Mouse (Mus musculus): ENCODE measurements at regions not wholly inside any gene's neighbourhood (a gene's known extent, or its start where the extent isn't known, plus 50 kb on each side); places are given as distances from the start of the nearest gene placed in this dataset.

- no peak overlapping the region for H3K4me2 ChIP-seq (replicated peaks)
- ATAC-seq (ENCODE audit: low FRiP score, low read depth), result no peak
- no peaks in the 10 kb centered on the region for H3K9me3 ChIP-seq
- H3K27ac ChIP-seq (replicated peaks), result no peak overlapping the region
- no peak overlapping the region for H3K4me3 ChIP-seq
- no peaks in the 10 kb centered on the region for H3K27me3 ChIP-seq
- WGBS, result 74% methylated on average over 13 of the region's 13 CpGs
- H3K4me1 ChIP-seq, result no peaks in the 10 kb centered on the region
- no peak overlapping the region for H3K9ac ChIP-seq (replicated peaks)
- H3K36me3 ChIP-seq, result no peaks in the 10 kb centered on the region
Measured at GRCm38 (mm10) chr11:55772107-55772506, 164.1 kb upstream of the Glra1 start.

DNA sequence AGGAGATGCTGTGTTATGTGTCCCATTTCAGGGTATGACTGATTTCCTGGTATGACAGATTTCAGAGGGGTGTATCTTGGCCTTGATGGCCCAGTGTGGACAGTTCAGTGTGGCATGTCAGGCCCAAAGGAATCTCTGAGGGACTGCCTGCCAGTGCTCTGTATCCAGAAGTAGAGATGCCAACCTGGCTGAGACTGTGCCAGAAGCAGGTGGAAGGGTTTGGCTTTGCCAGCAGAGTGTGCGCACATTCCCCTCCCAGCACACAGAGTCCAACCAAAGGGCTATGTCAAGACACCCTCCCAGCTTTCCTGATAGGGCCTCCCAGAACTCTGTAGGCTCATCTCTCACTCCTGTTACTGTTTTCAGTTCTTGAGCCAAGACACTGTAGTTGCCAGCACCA is 156.8 kb upstream of the Glra1 start:
- H3K27ac ChIP-seq (replicated peaks), result no peak overlapping the region
- H3K4me3 ChIP-seq, result no peak overlapping the region
- H3K9ac ChIP-seq (replicated peaks), result no peak overlapping the region
- 94% methylated on average over 1 of the region's 1 CpGs for WGBS
- no peak for ATAC-seq (ENCODE audit: low FRiP score, low read depth)
- H3K4me1 ChIP-seq, result no peaks in the 10 kb centered on the region
- no peaks in the 10 kb centered on the region for H3K36me3 ChIP-seq
- no peak overlapping the region for H3K4me2 ChIP-seq (replicated peaks)
- H3K27me3 ChIP-seq, result no peaks in the 10 kb centered on the region
- no peaks in the 10 kb centered on the region for H3K9me3 ChIP-seq
